Mouse (Mus musculus) ZHBTc4 (cell line): ENCODE measurements around the gene Ptn.

Source experiments
- DNase-seq: peaks from one replicate; pipeline ENCODE4 v3.0.0-alpha.2; 2011; ENCODE audit warnings: low read depth, low spot score

The Ptn gene

DNA sequence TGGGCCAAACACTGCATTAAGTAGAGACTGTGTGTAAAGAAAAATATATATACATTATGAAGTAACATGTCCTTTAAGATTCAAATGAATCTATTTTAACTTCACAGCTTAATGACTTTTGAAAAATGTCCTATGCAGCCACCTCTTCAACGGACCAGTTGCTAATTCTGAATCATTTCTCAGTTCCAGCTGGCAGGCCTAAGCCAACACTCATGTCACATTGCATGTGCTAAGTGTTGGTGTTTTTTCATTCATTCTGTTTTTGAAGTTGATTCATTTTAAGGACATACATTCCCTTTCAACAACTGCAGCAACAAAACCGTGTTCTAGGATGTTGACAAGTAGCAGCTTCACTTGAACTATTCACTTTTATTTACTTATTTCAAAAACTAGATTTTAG is 6.0 kb upstream of the Ptn start:
- no peak for DNase-seq

DNA sequence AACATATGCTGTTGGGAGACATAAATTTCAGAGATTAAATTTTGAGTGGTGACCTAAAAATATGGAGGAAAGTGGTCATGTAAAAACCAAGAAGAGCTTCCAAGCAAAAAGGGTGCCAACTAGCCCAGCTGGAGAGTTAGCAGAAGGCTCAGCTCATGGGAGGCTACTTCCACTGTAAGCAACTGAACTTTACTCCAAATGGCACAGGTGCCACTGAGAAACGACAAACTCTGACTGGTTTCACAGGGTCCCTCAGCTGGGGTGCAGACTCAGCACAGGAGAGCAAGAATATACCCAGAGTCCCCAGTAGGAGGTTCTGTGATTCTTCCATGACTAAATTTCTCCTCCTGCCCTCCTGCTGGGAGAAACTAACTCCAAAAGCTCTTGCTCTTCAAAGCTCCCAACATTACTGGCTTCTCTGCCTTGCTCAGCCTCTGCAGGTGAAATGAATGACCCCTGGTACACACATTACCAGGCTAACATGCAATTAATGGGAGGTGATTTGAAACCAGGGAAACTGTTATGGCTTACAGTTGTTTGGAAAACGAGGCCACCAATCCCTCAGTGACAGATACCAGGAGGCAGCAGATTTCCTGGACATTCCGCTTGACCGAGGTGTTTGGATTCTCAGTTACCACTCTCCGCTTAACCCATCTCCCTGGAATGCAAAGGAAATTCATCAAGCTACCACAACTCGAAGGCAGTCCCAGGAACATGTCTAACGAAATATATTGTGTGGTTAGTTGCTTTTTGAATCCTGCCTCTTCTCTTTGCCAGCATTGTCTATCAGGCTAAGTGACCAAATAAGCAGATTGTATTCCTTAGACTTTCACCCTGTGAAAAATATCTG is 2.9 kb upstream of the Ptn start:
- DNase-seq, result no peak

DNA sequence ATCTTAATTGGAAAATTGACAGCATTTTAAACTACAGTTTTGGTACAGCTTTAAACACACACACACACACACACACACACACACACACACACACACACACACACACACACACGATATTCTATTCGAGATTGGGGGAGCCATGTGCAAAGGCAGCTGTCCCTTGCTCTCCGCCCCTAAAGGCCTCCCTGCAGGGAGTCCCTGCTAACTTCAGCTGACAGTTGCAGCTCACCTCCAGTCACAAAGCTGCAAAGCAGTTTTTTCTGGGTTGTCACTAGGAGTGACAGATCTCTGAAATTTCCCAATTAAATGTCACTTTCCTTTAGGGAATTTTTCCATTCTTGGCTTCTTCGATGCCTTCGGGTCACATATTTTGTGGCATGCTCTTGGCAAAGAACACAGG is 428 bp upstream of the Ptn start:
- no peak for DNase-seq

DNA sequence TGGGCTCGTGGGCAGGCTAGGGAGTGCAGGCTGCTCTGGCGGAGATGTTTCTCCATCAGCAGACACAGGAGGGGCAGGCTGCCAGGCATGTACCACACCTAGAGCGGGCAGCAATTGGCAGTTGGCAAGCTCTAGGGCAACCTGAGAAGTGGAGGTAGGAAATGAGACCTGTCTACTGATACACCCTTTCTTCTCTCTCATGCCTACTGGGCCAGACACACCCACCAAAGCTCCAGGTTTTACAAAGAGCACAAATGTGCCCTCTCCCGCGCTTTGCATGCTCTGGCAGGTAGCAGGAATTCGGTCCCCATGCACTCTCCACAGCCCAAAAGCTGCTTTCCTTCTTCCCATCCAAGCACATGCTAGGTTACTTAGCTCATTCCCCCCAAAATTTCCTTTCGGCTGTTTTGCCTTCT is 701 bp downstream of the Ptn start:
- peak; percentile 43 for DNase-seq

DNA sequence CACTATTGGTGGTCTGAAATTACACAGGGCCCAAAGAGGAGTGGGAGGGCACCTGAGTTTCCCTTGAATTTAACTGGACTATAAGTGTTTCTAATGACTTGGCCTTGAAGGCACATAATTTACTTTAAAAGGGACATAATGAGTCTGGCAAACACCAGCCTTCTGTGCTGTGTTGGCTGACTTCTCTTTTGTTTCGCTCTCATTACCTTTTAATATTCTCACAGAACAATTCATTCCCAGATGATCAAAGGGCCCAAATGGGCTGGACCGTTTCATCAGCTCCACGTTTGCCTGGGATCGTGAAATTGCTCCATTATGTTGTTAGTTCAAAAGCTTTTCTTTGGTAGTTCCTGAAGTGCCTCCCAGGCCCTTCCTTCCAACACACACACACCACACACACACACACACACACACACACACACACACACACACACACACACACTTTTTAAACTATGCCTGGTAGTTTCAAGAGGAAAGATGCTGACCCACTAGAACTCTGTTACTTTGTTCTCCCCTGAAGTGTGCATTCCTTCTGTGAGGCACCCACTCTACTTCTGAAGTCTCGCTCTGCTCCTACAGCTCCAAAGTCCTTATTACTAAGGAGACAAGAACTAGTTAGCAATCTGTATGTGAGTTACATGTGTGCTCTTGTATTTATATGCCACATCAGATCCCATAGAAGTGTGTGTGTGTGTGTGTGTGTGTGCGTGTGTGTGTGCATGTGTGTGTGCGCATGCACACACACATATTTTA is 1.5 kb downstream of the Ptn start:
- no peak for DNase-seq

DNA sequence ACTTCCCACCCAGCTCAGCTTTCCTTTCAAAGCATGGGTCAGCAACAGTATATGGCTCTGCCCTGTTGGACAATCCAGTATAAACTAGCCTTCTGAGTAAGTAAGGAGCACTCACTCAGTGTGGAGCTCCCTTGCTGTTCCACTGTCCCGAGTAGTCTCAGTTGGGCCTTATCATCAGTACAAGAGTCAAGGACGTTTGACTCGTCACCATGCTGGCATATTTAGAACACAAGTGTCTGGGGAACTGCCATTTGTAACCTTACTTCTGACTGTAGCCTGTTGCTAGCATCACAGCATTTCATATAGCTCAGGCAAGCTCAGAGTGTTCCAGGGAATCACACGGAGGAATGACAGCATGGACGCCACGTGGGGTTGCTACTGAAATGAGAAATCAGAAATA is 3.1 kb downstream of the Ptn start:
- no peak for DNase-seq

DNA sequence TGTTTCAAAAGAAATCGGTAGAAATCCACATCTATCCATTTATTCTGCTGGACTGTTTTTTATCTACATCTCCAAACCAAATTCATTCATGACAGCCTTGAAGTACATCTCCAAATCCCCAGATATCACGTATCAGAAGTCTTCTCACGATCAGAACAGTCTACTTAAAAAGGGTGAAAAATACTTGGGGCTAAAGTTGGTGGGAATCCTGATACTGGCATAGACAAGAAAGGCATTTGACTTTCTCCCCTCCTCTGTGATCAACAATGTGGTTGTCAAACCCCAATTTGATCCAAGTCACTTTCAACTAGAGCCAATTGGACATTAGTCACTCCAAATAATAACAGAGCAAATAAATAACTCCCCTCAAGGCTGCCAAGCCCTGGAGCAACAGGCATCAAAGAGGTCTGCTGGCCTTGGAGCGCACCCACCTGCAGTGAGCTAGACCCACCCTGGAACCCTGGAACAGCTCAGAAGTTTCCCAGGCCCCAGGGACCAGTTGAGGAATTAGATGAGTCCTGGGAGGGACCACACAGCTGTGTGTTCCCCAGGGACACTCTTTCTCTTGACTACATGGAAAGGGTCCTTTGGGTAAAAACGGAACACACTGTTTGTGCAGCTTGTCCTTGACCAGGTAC is 9.6 kb downstream of the Ptn start:
- DNase-seq, result no peak

DNA sequence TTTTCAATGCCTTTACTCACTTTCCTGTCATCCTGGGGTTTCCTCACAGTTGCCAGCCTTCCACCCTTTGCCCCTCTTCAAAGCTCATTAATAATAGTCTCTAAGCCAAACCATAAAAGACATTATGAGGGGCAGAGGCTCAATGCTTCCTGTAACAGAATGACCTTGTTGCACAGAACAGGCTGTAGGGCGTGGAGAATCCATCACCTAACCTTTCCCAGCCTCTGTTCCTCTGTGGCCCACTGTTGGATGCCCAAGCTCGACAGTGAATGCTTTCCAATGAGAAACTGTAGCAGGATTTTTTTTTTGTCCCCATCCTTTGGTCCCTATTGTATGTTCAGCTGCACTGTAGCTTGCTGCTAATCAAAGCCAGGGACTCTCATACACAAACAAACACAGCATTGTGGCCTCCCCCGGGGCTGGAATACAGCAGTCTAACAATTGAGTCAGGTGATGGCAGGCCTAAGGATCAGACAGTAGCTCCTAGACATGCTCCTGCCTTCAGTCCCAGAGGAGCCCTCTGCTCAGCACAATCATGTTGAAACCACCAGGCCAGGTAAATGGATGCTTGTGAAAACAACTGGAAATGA is 12.9 kb downstream of the Ptn start:
- no peak for DNase-seq

DNA sequence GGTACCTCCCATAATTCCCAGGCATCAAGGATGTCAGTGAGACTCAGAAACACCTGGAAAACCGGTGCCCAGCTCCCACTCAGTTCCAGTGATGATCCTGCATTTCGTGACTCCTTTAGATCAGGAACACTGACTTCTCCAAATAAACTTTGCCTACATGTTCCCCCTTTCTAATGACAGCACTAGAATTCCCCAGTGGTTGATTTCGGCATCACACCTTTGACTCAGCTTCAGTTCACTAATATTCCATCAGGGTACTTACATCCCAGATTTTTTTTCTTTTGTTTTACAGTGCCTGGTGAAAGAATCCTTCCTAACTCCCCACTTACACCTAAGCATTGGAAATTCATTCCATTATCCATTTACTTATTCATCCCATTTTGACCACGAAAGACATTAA is 15.5 kb downstream of the Ptn start:
- DNase-seq, result peak; percentile 24

DNA sequence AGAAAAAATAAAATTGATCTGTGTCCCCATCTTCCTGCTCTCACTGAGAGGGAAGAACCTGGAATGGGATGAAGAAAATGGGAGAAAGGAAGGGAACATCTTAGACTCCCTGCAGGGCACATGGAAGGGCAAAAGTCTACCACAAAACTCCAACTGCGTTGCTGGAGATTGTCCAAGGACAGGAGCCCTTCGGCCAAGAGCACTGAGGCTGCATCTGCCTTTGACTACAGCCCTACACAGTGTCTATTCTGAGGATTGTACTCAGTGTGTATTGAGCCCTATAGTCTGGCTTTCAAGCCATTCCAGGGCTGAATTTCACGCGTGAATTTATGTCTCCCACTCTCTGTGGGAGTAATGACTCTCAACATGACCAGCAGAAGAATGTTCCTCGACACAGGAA is 16.2 kb downstream of the Ptn start:
- no peak for DNase-seq

DNA sequence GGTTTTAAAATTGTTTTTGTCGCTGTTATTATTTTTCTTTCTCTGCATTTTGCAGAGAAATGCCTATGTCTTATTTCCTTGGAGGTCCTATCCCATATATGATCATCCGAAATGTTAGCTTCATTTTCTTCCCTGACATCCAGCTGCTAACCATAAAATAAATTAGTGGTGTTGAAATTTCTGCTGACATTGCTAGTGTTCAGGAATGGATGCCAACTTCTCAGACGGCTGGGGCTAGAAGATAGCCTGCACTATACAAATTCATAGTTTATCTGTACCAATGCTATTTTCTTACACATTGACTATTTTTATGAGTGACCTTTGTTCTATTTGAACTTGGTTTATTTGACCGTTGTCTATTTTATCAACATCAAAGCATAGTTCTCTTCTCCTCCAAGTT is 20.8 kb downstream of the Ptn start:
- no peak for DNase-seq

DNA sequence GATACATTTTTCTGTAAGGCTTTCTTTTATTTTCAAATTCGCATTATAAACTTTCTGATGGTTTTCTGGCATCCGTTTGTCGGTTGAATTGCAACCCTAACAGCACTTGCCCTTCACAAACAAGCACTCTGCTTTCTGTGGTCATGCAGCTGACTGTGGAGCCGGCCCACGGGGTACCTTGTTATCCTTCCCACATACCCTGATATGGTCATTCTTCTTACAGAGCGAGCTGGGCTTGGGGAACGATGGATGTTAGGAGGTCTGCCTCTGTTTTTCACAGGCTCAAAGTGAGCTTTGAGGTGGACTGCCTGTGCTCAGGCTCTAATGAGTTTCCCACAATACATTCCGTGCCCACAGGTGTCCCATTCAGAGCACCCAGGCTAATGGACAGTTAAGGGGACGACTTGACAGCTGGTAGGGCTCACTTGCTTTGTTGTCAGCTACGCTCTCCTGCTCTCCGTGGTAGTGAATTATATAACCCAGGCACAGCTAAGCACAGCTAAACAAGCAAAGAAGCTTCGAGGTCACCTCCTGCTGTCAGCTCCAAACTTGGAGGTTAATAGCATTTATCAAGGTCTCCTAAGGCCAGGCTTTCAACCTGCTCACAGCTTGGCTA is 21.3 kb downstream of the Ptn start:
- no peak for DNase-seq

DNA sequence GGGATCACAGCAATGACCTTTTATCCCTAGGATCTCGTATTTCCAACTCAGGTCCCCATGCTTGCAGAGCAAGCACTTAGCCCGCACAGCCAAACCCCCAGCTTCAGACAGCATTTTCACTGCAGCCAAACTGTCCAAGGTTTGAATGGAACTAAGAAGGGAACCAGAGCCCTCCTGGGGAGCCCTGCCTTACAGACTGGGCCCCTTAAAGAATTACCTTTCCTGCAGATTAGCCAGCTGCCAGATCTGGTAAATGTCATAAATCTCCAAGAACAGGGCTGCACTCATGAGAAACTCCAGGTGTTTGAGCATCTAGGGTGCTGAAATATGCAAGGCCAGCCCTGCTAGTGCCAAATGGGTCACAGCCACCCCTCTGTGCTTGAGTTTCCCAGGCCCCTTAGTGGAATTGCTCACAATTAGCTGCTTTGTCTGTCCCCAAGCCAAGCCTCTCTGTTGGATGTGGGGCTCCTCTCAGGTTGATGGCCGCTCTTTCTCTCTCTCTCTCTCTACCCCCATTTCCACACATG is 25.3 kb downstream of the Ptn start:
- no peak for DNase-seq

DNA sequence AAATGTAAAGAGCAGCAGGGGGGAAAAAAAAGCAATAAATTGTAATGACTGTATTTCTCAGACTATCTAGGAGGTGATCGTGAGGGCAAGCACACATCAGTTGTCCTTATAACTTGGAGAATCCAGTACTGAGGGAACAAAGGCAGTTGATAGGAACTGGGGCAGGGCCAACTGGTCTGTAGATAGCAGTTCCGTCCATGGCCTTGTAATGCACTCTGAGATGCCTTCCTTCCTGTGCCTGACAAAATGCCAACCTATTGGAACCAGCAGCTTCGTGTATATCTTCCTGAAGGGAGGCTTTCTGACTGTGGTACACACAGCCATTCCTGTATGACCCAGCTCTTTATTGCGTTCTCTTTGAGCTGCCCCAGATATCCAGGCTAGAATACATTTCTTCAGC is 27.5 kb downstream of the Ptn start:
- DNase-seq, result no peak

DNA sequence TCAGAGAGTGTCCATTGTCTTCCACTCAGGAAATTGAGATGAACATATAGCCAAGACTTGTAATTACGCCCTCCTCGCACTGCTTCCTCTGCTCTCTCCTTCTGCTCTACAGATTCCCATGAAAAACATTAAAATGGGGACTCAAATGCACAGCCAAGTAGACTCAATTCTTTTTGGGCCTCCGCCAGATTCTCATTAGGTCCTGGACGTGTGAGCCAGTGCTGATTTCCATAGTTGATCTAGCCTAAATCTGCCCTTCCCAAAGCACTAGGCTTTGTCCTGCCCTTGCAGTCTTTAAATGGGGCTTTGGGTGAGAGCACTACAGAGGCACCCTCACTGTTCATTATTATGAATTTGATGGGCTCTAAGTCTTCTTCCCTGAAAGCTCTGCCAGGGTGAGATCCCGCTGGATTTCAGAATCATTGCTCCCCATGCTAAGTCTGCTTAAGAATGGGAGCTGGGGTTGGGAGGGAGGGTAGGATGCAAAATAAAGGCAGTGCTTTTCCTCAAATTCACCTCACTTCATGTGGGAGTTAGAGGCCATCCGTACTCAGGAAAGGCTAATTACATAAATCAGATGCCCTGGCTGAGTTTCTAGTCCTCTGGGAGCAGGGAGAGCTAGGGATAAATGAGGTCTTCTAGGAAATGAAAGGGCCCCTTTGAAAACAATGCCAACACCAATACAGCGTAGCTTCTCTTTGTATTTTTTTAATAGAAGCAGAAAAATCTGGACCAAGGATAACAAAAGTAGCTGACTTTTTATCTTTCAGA is 32.3 kb downstream of the Ptn start:
- no peak for DNase-seq

DNA sequence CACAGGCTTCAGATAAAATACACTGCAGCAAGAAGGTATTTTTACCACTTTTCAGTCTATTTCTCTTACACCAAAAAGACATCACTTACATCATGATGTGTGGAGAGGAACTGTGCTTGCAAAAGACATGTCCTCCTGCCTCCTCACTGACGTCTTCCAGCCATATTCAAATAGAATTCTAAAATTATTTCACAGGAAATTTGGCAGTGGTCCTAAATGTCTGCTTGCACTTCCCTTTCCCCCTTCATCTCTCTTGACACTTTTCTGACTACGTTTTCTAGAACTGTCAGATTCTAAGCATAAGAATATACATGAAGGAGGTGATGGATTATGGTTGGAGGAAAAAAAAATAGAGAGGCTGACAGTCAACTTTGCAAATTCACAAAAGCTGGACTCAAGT is 33.0 kb downstream of the Ptn start:
- DNase-seq, result no peak

DNA sequence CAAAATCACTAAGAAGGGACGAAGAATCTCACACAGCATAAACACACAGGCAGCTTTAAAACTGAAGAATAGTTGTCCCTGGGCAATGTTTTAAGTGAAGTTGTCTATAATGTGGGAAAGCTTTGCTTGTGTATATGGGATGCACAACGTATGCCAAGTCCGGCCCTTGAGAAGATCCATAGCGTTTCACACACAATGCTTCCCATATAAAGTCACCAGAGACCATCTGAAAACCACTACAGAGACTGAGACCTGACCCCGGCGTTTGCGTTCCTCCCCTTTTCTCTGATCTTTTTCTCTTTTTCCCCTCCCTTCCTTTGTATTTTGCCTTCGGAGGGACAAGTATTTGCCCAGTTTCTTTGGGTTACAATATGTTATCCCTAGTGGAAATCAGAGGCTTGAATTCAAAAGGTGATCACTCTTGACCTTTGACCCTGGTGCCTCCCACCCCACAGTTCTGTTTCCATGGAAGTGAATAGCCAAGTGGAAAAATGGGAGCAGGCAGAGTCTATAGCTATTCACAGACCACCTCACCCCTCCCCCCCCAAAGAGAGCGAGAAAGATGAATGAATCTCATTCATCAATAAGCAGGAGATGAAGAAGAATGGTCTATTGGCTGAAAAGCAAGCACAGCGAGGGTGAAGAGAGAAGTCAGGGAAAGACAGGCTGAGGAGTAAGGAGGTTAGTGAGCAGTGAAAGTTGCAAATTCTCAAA is 34.2 kb downstream of the Ptn start:
- DNase-seq, result no peak

DNA sequence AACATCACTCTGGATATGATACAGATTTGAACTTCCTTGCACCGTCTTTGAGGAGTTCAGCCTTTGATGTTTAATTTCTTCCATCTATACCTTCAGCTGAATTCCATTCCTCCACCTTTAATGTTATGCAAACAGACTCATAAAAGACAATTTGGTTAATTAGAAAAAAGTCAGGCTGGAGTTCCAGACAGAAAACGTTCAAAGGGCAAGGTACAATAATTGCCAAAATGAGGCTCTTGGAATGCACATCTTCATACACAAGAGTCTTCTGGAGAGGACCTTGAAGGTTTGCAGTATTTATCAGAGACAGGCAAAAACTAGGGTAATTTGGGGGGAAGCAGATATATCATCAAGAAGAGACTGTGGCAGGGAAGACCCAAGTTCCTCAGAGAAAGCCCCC is 37.5 kb downstream of the Ptn start:
- no peak for DNase-seq

DNA sequence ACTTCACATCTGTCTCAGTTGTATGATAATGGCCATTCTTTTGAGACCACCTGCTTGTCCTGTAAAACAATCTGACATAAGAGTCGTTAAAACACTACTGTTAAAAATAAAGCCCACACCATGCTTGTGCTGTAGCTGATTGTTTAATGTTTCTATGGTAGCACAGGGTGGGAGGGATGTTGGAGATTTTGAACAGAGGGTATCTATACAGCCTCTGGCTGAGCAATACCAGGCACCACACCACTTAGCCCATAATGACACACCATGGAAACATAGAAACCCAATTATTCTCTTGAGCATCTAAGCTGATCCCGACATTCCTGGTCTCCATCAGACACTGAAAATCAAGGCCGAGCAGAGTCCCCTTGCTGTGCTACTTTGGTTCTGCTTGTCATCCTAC is 41.0 kb downstream of the Ptn start:
- no peak for DNase-seq

DNA sequence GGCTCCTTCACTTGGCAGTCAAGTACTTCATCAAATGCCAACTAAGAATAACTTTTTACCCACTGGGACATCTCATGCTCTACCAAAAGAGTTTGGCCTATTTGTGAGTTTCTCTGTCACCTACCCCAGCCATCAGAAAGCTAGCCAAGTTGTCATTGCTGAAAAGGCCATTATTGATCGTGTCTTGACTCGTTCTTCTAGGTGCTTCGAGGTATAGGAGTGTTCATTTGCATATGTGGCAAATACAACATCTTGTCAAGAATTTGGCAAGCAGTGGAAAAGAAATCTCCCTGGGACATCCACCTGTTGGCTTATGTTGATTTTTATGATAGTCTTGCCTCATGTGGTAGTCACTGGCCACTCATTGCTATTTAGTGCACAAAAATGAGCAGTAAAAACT is 43.1 kb downstream of the Ptn start:
- no peak for DNase-seq
